Comparison of ENCODE assay signal across 24 mouse cellular contexts in genomic region chrX:159928834-159929233, GRCm38 (mm10). TPM values are rescaled to one million over a fixed set of nuclear protein-coding genes. Genes with fewer than 3 reads are reported as not detected.
DNase-seq lines count a peak whose midpoint lies in the region; ATAC-seq lines count a peak whose summit lies in the region.
"Had no signal": no experiment of that assay in that cellular context is flagged by ENCODE, and none has a peak within 500 bp of the region (broad histone marks: within the 10 kb centered on the region; RNA-seq: fewer than 3 reads in every experiment).

No protein-coding gene starts in this region.

- no peaks in the 10 kb centered on the region for H3K9me3 ChIP-seq in heart, embryonic 10.5 days
- no peaks in the 10 kb centered on the region for H3K9me3 ChIP-seq in heart, embryonic 13.5 days
- no peaks in the 10 kb centered on the region for H3K9me3 ChIP-seq in heart, embryonic 16.5 days (replicated peaks; ENCODE audit: control insufficient read depth, low read length)
- H3K9me3 ChIP-seq: embryonic facial prominence, embryonic 12.5 days; embryonic facial prominence, embryonic 15.5 days had no signal

- H3K4me2 ChIP-seq in heart, embryonic 13.5 days = peak overlapping the region; percentile 16; the same call in 1 of the 2 replicates
- no peak overlapping the region for H3K4me2 ChIP-seq in heart, embryonic 16.5 days (ENCODE audit: low read depth, low read length)
- H3K4me2 ChIP-seq: embryonic facial prominence, embryonic 12.5 days; embryonic facial prominence, embryonic 15.5 days; hindbrain, embryonic 14.5 days had no signal

- H3K4me3 ChIP-seq in heart, embryonic 10.5 days = no peak overlapping the region
- no peak overlapping the region for H3K4me3 ChIP-seq in heart, embryonic 13.5 days
- H3K4me3 ChIP-seq in heart, embryonic 16.5 days (ENCODE audit: low read length) = no peak overlapping the region
- H3K4me3 ChIP-seq: embryonic facial prominence, embryonic 12.5 days; embryonic facial prominence, embryonic 15.5 days had no signal

- WGBS in heart, embryonic 10.5 days = 48% methylated on average over 3 of the region's 3 CpGs
- 33% methylated on average over 3 of the region's 3 CpGs for WGBS in heart, embryonic 13.5 days
- WGBS in heart, embryonic 16.5 days = 51% methylated on average over 3 of the region's 3 CpGs

- H3K36me3 ChIP-seq in heart, embryonic 10.5 days = no peaks in the 10 kb centered on the region
- H3K36me3 ChIP-seq in heart, embryonic 13.5 days = no peaks in the 10 kb centered on the region
- H3K36me3 ChIP-seq in heart, embryonic 16.5 days (ENCODE audit: control insufficient read depth, insufficient read depth) = no peaks in the 10 kb centered on the region
- H3K36me3 ChIP-seq: embryonic facial prominence, embryonic 12.5 days; embryonic facial prominence, embryonic 15.5 days had no signal

- intact Hi-C loops in heart, postnatal 25 days (cut with DNase I) = no loop called here

- no peak for DNase-seq in heart, embryonic 10.5 days (ENCODE audit: low spot score)
- no peak for DNase-seq in heart, adult 18-20 months
- DNase-seq in heart, adult 8-10 months (ENCODE audit: low spot score) = no peak
- DNase-seq in heart, postnatal 25 days (ENCODE audit: low spot score) = no peak
- DNase-seq: adrenal gland, adult 2 months; adrenal gland, postnatal 14 days; cerebellum, adult 11 months; cerebellum, adult 2 months; cerebellum, adult 9-11 months; cerebellum, postnatal 25 days; forebrain, postnatal 0 days; gastrocnemius, postnatal 36 days; kidney, adult 18-20 months; kidney, adult 9 months had no signal

- ATAC-seq in heart, embryonic 13.5 days (ENCODE audit: extremely low read depth, insufficient number of reproducible peaks, low FRiP score, low TSS enrichment) = no peak
- no peak; the same call in 1 of the 2 replicates for ATAC-seq in heart, embryonic 16.5 days (replicated peaks; ENCODE audit: extremely low read depth, insufficient read depth, low FRiP score)
- ATAC-seq: CD4-positive, CD25-positive, alpha-beta regulatory T cell, adult 4 months; forebrain, embryonic 14.5 days; forebrain, postnatal 0 days; hindbrain, postnatal 0 days; inflammation-experienced regulatory T-cells, adult 6 months; intestine, embryonic 16.5 days had no signal

- peaks cover 11% of the 10 kb centered on the region; the same call in 1 of the 2 replicates for H3K27me3 ChIP-seq in heart, embryonic 10.5 days (ENCODE audit: insufficient read depth, poor library complexity, severe bottlenecking)
- H3K27me3 ChIP-seq in heart, embryonic 13.5 days (replicated peaks) = no peaks in the 10 kb centered on the region; the same call in 1 of the 2 replicates
- H3K27me3 ChIP-seq in heart, embryonic 16.5 days (ENCODE audit: control insufficient read depth, insufficient read depth, low read length) = no peaks in the 10 kb centered on the region

- H3K9ac ChIP-seq in heart, embryonic 13.5 days = no peak overlapping the region
- H3K9ac ChIP-seq in heart, embryonic 16.5 days (ENCODE audit: low read length) = no peak overlapping the region
- H3K9ac ChIP-seq: embryonic facial prominence, embryonic 12.5 days; embryonic facial prominence, embryonic 15.5 days; forebrain, postnatal 0 days; hindbrain, embryonic 14.5 days had no signal

- peaks cover 8% of the 10 kb centered on the region for H3K4me1 ChIP-seq in heart, embryonic 10.5 days
- peaks cover 11% of the 10 kb centered on the region; the same call in 1 of the 2 replicates for H3K4me1 ChIP-seq in heart, embryonic 13.5 days
- H3K4me1 ChIP-seq in heart, embryonic 16.5 days (ENCODE audit: control insufficient read depth, insufficient read depth, low read length) = no peaks in the 10 kb centered on the region
- H3K4me1 ChIP-seq: embryonic facial prominence, embryonic 12.5 days; embryonic facial prominence, embryonic 15.5 days had no signal

- H3K27ac ChIP-seq in heart, embryonic 10.5 days = peak overlapping the region; percentile 69
- H3K27ac ChIP-seq in heart, embryonic 13.5 days (replicated peaks) = peak overlapping the region; percentile 82
- H3K27ac ChIP-seq in heart, embryonic 16.5 days (ENCODE audit: low read length) = peak overlapping the region; percentile 87
- H3K27ac ChIP-seq: embryonic facial prominence, embryonic 12.5 days; embryonic facial prominence, embryonic 15.5 days; hindbrain, embryonic 14.5 days; hindbrain, postnatal 0 days had no signal

RNA-seq across cellular contexts. Expression of gene Map3k15, which starts 59.4 kb away (rescaled TPM):
- polyA plus RNA-seq in heart, embryonic 10.5 days (2016; fragmentation: Nextera tagmentation; extraction: Ambion mirVana) = 0.35 and 0.36 TPM in 2 replicates
- 1 to 10 TPM in 1 of 2 experiments, under 1 TPM in 1; 0.77 to 1.3 TPM for total RNA-seq in heart, adult 18-20 months (2021)
- polyA plus RNA-seq in heart, embryonic 13.5 days (2015; fragmentation: Nextera tagmentation; extraction: Ambion mirVana) = 0.13 TPM in 2 replicates
- under 1 TPM; 0.57 to 0.90 (median 0.82) TPM for total RNA-seq in heart, adult 8-10 months (2022)
- 0.10 and 0.26 TPM in 2 replicates for polyA plus RNA-seq in heart, embryonic 16.5 days (2015; fragmentation: Nextera tagmentation; extraction: Ambion mirVana)
- under 1 TPM; 0.34 to 0.45 TPM for total RNA-seq in heart, postnatal 25 days (2021)
